Mouse (Mus musculus) hindbrain, embryonic 11.5 days (tissue): ENCODE data around the gene Akr1c21. TPM values are rescaled to one million over a fixed set of nuclear protein-coding genes. Genes with fewer than 3 reads are reported as not detected.
"Not testable (repeated sequence)": the region's sequence is repeated elsewhere in the genome, so short reads cannot be mapped to it uniquely, and the experiment has no call there.

Experiments used
- ATAC-seq: fragments of 200-750 bp; cut with Nextera tagmentation; 2 replicates; pipeline ENCODE4 v1.8.0; 2017; ENCODE audit warnings: mild to moderate bottlenecking, moderate TSS enrichment, moderate library complexity; ENCODE audit not compliant: low FRiP score
- DNase-seq: peaks from one replicate; pipeline ENCODE4 v3.0.0-alpha.2; 2015; ENCODE audit warnings: low spot score
- H3K27ac ChIP-seq: fragments of 300-500 bp; sonication (generic); 2 replicates; pipeline ENCODE4 v1.5.1; 2014; ENCODE audit warnings: mild to moderate bottlenecking, low read depth, low read length
- H3K27me3 ChIP-seq: fragments of 300-500 bp; sonication (generic); 2 replicates; pipeline ENCODE4 v1.6.1; 2014; ENCODE audit warnings: mild to moderate bottlenecking, low read length, moderate library complexity, mixed read lengths; ENCODE audit not compliant: control insufficient read depth, insufficient read depth
- H3K36me3 ChIP-seq: fragments of 300-500 bp; sonication (generic); 2 replicates; pipeline ENCODE4 v1.6.1; 2014; ENCODE audit warnings: mild to moderate bottlenecking, low read length, moderate library complexity, mixed read lengths; ENCODE audit not compliant: control insufficient read depth, insufficient read depth
- H3K4me1 ChIP-seq: fragments of 300-500 bp; sonication (generic); replicated peaks from 2 replicates; pipeline ENCODE4 v1.6.1; 2014; ENCODE audit warnings: low read length, mixed read lengths; ENCODE audit not compliant: control insufficient read depth, insufficient read depth
- H3K4me2 ChIP-seq: fragments of 300-500 bp; sonication (generic); replicated peaks from 2 replicates; pipeline ENCODE4 v1.6.1; 2014; ENCODE audit warnings: mild to moderate bottlenecking, low read depth, low read length
- H3K4me3 ChIP-seq: fragments of 300-500 bp; sonication (generic); 2 replicates; pipeline ENCODE4 v1.5.1; 2014; ENCODE audit warnings: low read depth, low read length
- H3K9ac ChIP-seq: fragments of 300-500 bp; sonication (generic); 2 replicates; pipeline ENCODE4 v1.6.1; 2014; ENCODE audit warnings: low read depth, low read length
- H3K9me3 ChIP-seq: fragments of 300-500 bp; sonication (generic); 2 replicates; pipeline ENCODE4 v1.6.1; 2016; ENCODE audit warnings: low read length; ENCODE audit not compliant: control insufficient read depth
- WGBS: fragments of 180-500 bp; shearing (Covaris S2); extraction: QIAGEN DNeasy Blood & Tissue Kit; methylation state at CpG from one replicate; pipeline ENCODE4 v1.1.7; 2014; 5-methylcytosine and 5-hydroxymethylcytosine counted together
- polyA plus RNA-seq: library from polyadenylated mRNA; unstranded; fragments of >200 nt; fragmentation: Nextera tagmentation; extraction: Ambion mirVana; gene quantifications from 2 replicates; pipeline ENCODE4 v1.2.1, GENCODE M21; 2014

Gene Akr1c21
- polyA plus RNA-seq, result not detected in 2 replicates

DNA sequence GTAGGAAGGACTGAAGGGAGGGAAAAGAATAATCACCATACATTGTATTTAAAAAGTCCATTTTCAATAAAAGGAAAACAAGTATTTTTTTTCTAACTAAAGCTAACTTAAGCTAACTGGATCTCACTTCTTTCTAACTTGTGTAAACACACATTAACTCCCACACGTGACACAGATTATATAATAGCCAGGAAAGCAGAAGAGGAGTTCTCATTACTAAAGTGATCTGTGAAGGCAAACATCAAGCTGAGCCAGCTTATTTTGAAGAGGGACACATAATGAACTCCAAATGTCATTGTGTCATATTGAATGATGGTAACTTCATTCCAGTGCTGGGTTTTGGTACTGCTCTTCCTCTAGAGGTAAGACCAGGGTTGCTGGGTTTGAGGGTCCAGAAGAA, at the start of gene Akr1c21:
Gene Akr1c21, plus strand, starts transcription at position 205 of the 400 bp plus-strand sequence.
- Histone ChIP-seq H3K9me3 (no peaks in the 10 kb centered on the region), H3K27me3 (no peaks in the 10 kb centered on the region), H3K9ac (no peak within 1 kb of the TSS), H3K27ac (no peak within 1 kb of the TSS), H3K4me2 (no peak within 1 kb of the TSS), H3K4me3 (no peak within 1 kb of the TSS), H3K36me3 (no peaks in the 10 kb centered on the region), H3K4me1 (no peaks in the 10 kb centered on the region)
- DNase-seq (no peak), ATAC-seq (no peak)
- WGBS, result 85% methylated on average over 1 of the region's 1 CpGs

DNA sequence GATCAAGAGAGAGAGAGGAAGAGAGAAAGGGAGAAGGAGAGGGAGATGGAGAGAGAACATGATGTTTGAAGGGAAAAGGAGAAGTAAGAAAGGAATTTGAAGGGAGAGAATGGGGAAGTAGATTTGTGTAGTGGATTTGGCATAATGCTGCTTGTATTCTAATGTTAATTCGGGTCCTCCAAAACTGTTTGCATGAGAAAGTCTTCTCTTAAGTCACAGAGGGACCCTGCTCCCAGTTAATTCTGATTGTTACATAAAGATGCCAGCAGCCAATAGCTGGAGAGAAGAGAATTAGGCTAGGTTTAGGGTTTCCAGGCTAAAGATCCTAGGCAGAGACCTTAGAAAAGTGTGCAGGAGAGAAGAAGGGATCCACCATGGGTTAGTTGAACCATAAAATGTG, 14.7 kb upstream of the Akr1c21 start:
- Histone ChIP-seq H3K9me3 (no peaks in the 10 kb centered on the region), H3K9ac (no peak overlapping the region), H3K4me3 (no peak overlapping the region), H3K4me1 (no peaks in the 10 kb centered on the region), H3K27ac (no peak overlapping the region), H3K4me2 (no peak overlapping the region), H3K36me3 (no peaks in the 10 kb centered on the region), H3K27me3 (no peaks in the 10 kb centered on the region)
- WGBS, result 68% methylated on average over 1 of the region's 1 CpGs
- no peak for DNase-seq
- ATAC-seq, result no peak

DNA sequence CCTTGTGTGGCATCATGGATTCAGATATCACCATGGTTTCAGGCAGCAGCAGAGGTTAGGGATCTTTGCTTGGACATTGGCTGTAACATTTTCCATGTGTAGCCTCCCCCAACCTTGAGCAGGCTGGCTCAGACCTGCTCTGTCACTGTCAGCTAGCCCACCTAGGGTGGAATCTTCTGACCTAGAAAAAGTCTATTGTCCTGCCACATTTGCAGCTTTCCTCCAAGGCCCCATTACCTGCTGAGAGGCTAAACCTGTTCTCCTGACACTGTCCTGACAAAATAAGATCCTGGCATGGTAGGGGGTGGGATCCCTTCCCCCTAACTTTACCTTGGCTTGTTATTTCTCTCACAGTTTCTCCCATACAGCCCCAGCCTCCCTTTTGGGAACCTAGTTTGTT, 13.4 kb upstream of the Akr1c21 start:
- Histone ChIP-seq H3K4me2 (no peak overlapping the region), H3K27ac (no peak overlapping the region), H3K36me3 (no peaks in the 10 kb centered on the region), H3K4me3 (no peak overlapping the region), H3K27me3 (no peaks in the 10 kb centered on the region), H3K9ac (no peak overlapping the region), H3K9me3 (no peaks in the 10 kb centered on the region), H3K4me1 (no peaks in the 10 kb centered on the region)
- no peak for ATAC-seq
- no peak for DNase-seq

DNA sequence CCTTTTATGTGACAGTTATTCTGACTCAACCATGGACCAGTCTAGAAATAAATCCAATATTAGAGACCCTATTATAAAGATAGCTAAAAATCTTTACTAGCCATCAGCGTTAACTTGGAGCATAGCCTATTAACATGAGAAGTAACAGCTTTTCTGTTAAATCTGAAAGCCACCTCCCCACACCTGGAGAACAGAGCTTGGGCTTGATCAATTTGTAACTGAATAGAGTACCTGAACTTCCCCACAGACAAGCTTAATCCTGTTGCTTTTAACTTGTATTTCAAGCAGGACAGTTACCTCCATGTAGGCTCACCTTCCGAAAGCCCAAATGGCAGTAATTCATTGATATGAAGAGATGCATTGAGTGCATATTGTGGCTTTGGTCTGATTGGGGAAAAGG, 7.9 kb upstream of the Akr1c21 start:
- Histone ChIP-seq H3K9ac (no peak overlapping the region), H3K36me3 (no peaks in the 10 kb centered on the region), H3K27me3 (no peaks in the 10 kb centered on the region), H3K4me1 (no peaks in the 10 kb centered on the region), H3K4me3 (no peak overlapping the region), H3K27ac (no peak overlapping the region), H3K9me3 (no peaks in the 10 kb centered on the region), H3K4me2 (no peak overlapping the region)
- no peak for ATAC-seq
- WGBS, result 72% methylated on average over 2 of the region's 2 CpGs
- DNase-seq, result no peak

DNA sequence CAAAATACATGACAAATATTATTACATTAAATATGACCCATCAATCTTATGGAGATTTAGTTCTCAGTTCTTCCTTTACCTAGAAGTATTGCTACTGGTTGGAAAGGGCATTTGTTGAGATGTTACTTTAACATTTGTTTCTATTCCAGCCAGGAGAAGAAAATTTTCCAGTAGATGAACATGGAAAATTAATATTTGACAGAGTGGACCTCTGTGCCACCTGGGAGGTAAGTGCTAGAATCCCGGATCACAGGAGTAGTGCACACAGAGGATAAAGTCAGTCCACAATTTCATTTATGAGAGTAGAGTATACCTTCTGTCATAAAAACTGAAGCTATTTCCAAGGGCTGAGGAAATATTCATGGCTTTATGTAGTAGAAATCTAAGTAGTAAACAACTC, 3.0 kb downstream of the Akr1c21 start:
- DNase-seq (no peak), ATAC-seq (no peak)
- H3K27me3 ChIP-seq, result no peaks in the 10 kb centered on the region
- H3K36me3 ChIP-seq, result no peaks in the 10 kb centered on the region
- H3K9ac ChIP-seq, result no peak overlapping the region
- 92% methylated on average over 1 of the region's 1 CpGs for WGBS
- no peak overlapping the region for H3K4me3 ChIP-seq
- H3K4me2 ChIP-seq, result no peak overlapping the region
- no peaks in the 10 kb centered on the region for H3K4me1 ChIP-seq
- H3K27ac ChIP-seq, result no peak overlapping the region
- H3K9me3 ChIP-seq, result no peaks in the 10 kb centered on the region

DNA sequence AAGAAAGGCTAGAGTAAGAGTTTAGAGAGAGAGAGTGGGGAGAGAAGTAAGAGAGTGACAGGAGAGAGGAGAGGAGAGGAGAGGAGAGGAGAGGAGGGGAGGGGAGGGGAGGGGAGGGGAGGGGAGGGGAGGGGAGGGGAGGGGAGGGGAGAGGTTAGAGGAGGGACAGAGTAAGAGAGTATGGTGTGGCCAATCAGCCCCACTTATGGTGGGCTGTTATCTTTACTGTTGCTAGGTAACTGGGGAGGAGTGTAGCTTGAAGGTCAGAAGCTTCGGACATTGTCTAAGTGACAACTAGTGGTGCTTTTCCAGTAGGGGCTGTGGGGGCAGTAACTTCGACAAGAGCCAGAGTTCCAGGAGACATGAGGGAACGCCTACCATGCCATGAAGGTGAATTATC, 29.6 kb downstream of the Akr1c21 start:
- whole genome bisulfite sequencing, result 75% methylated on average over 3 of the region's 3 CpGs
- not testable (repeated sequence) for DNase-seq, ATAC-seq

DNA sequence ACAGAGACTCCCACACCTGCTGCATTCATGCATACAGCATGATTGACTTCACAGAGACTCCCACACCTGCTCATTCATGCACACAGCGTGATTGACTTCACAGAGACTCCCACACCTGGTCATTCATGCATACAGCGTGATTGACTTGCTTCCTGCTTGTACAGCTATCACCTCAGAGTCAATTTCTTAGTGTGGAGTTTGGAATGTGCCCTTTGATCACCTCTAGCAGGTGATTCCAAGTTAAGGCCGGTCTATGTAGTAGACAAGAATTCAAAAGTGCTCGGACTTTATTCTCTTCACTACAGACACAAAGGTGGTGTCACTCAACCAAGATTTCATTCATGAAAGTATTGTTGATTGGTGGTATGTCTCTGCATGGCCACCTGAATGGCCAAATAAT, 32.9 kb downstream of the Akr1c21 start:
- DNase-seq, result no peak
- H3K36me3 ChIP-seq, result no peaks in the 10 kb centered on the region
- no peak overlapping the region for H3K4me2 ChIP-seq
- no peak overlapping the region for H3K4me3 ChIP-seq
- no peak overlapping the region for H3K9ac ChIP-seq
- no peak for ATAC-seq
- no peak overlapping the region for H3K27ac ChIP-seq
- no peaks in the 10 kb centered on the region for H3K9me3 ChIP-seq
- H3K4me1 ChIP-seq, result no peaks in the 10 kb centered on the region
- 91% methylated on average over 4 of the region's 4 CpGs for WGBS
- H3K27me3 ChIP-seq, result no peaks in the 10 kb centered on the region

More for the DNA sequence above, 29.6 kb downstream of the Akr1c21 start:
- not testable (repeated sequence) for H3K4me1 ChIP-seq, H3K27me3 ChIP-seq, H3K9me3 ChIP-seq, H3K9ac ChIP-seq, H3K4me3 ChIP-seq, H3K4me2 ChIP-seq, H3K27ac ChIP-seq, H3K36me3 ChIP-seq

DNA sequence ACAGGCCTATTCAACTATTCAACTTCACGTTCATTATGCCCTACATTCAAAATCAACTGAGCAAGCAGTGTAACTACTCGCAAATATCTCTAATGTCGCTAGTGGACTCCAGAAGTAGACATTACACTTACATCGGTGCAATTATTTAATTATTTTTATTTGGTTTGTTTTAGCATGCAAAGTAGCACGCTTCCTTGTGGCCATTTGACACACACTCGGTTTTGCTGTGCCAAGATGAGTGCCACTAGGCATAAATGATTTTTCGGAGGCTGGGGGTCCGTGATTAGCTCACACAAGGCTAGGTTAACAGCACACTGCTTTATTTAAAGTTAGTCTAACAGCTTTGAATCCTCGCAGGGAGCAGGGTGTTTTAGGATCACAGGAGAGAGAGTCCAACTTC, 34.7 kb downstream of the Akr1c21 start:
- no peaks in the 10 kb centered on the region for H3K27me3 ChIP-seq
- peak overlapping the region; percentile 60 for H3K4me3 ChIP-seq
- H3K9me3 ChIP-seq, result no peaks in the 10 kb centered on the region
- H3K27ac ChIP-seq, result no peak overlapping the region; the same call in 1 of the 2 replicates
- no peak for DNase-seq
- peak; percentile 10 for ATAC-seq
- H3K36me3 ChIP-seq, result no peaks in the 10 kb centered on the region
- 32% methylated on average over 9 of the region's 9 CpGs for WGBS
- H3K4me1 ChIP-seq, result no peaks in the 10 kb centered on the region
- peak overlapping the region; percentile 69 for H3K9ac ChIP-seq
- H3K4me2 ChIP-seq, result peak overlapping the region; percentile 43

DNA sequence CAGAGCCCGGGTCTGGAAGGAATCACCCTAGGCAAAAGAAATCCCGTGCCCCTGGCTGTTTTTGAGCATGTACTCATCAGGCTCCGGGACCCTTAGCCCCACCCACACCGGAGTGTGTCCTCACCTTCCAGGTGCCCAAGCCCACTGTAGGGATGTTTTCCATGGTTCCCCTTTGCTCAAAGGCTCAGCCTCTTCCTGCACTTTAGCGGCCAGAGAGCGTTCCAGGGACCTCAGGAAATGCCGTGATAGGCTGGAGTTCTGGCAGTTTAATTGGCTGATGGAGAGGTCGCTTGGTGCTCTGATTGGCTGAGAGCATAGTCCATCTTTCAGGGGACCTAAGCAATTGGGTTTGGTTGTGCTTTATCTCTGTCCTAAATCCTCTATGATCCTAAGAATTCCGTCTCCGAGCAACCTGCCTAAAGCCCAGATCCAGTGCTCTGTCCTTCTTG, 35.1 kb downstream of the Akr1c21 start, which contains the start of gene Akr1e1:
Gene Akr1e1, minus strand, starts transcription at position 214 of the 449 bp plus-strand sequence.
- Histone ChIP-seq H3K27me3 (no peaks in the 10 kb centered on the region), H3K27ac (no peak within 1 kb of the TSS; the same call in 1 of the 2 replicates), H3K4me3 (peak within 1 kb of the TSS; percentile 60), H3K4me1 (no peaks in the 10 kb centered on the region), H3K4me2 (peak within 1 kb of the TSS; percentile 43), H3K9me3 (no peaks in the 10 kb centered on the region), H3K36me3 (no peaks in the 10 kb centered on the region), H3K9ac (peak within 1 kb of the TSS; percentile 69)
- 6% methylated on average over 10 of the region's 10 CpGs for WGBS
- DNase-seq, result peak; percentile 83
- ATAC-seq, result peak; percentile 100
